Comparison of ENCODE assay signal across 10 mouse cellular contexts in the genomic region with DNA sequence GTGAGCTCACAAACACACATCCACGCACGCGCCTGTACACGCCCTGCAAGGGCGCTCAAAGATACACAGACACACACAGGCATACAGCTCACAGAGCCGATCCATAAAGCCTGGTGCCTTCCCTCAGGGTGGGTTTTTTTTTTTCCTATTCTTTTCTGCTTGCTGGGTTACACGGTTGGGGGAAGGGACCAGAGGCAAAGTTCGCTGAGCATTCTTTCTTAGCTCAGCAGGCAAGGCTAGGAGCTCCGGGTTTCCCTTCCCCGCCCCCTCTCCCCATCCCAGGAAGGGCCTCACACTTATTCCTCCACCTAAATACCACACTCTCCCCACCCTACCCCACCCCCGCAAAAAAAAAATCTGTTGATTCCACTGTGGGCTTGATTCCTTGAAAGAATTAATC.
DNase-seq lines count a peak whose midpoint lies in the region; ATAC-seq and TF ChIP-seq lines count a peak whose summit lies in the region.
"Had no signal": no experiment of that assay in that cellular context is flagged by ENCODE, and none has a peak within 500 bp of the region (broad histone marks: within the 10 kb centered on the region; RNA-seq: fewer than 3 reads in every experiment).

No protein-coding gene starts in this region.

- H3K4me2 ChIP-seq in forebrain, embryonic 14.5 days (ENCODE audit: low read length): peak overlapping the region; percentile 16; the same call in 1 of the 2 replicates
- H3K4me2 ChIP-seq in limb, embryonic 13.5 days (replicated peaks): peak overlapping the region; percentile 41
- H3K4me2 ChIP-seq in neural tube, embryonic 11.5 days (ENCODE audit: low read depth): no peak overlapping the region

- H3K4me1 ChIP-seq in cerebellum, adult 2 months (ENCODE audit: control insufficient read depth, insufficient read depth, low read length): no peaks in the 10 kb centered on the region
- H3K4me1 ChIP-seq in forebrain, embryonic 14.5 days (ENCODE audit: control insufficient read depth, insufficient read depth, low read length): no peaks in the 10 kb centered on the region
- no peaks in the 10 kb centered on the region for H3K4me1 ChIP-seq in limb, embryonic 13.5 days
- H3K4me1 ChIP-seq in neural tube, embryonic 11.5 days (ENCODE audit: control insufficient read depth, insufficient read depth, low read length): no peaks in the 10 kb centered on the region

- no peak overlapping the region for H3K9ac ChIP-seq in forebrain, embryonic 14.5 days (ENCODE audit: low read length)
- H3K9ac ChIP-seq in limb, embryonic 13.5 days: no peak overlapping the region
- no peak overlapping the region for H3K9ac ChIP-seq in neural tube, embryonic 11.5 days (ENCODE audit: low read length)

- no peak overlapping the region for H3K27ac ChIP-seq in cerebellum, adult 2 months (ENCODE audit: insufficient read depth, low read length)
- no peak overlapping the region for H3K27ac ChIP-seq in forebrain, embryonic 14.5 days (ENCODE audit: low read depth, low read length)
- no peak overlapping the region for H3K27ac ChIP-seq in limb, embryonic 13.5 days
- no peak overlapping the region for H3K27ac ChIP-seq in neural tube, embryonic 11.5 days (ENCODE audit: low read depth, low read length)

- H3K9me3 ChIP-seq in forebrain, embryonic 14.5 days (replicated peaks; ENCODE audit: control insufficient read depth, low read length): no peaks in the 10 kb centered on the region
- H3K9me3 ChIP-seq in limb, embryonic 13.5 days: no peaks in the 10 kb centered on the region
- H3K9me3 ChIP-seq in neural tube, embryonic 11.5 days (ENCODE audit: control insufficient read depth, low read length): no peaks in the 10 kb centered on the region

- ATAC-seq in forebrain, embryonic 14.5 days: no peak
- ATAC-seq in limb, embryonic 13.5 days (ENCODE audit: low FRiP score, low read depth): no peak
- no peak for ATAC-seq in neural tube, embryonic 11.5 days (ENCODE audit: insufficient read depth, low FRiP score, low TSS enrichment)
- ATAC-seq: intestine, postnatal 0 days had no signal

- WGBS in cerebellum, adult 2 months: 43% methylated on average over 11 of the region's 11 CpGs
- WGBS in forebrain, embryonic 14.5 days: 34% methylated on average over 11 of the region's 11 CpGs
- WGBS in limb, embryonic 13.5 days: 22% methylated on average over 11 of the region's 11 CpGs
- WGBS in neural tube, embryonic 11.5 days: 23% methylated on average over 11 of the region's 11 CpGs

- H3K27me3 ChIP-seq in cerebellum, adult 2 months (ENCODE audit: control insufficient read depth, insufficient read depth, low read length): peaks cover 3% of the 10 kb centered on the region; the same call in 1 of the 2 replicates
- H3K27me3 ChIP-seq in forebrain, embryonic 14.5 days (replicated peaks; ENCODE audit: control insufficient read depth, insufficient read depth, low read length): peaks cover 9% of the 10 kb centered on the region; the same call in 1 of the 2 replicates
- peaks cover 35% of the 10 kb centered on the region for H3K27me3 ChIP-seq in limb, embryonic 13.5 days
- peaks cover 6% of the 10 kb centered on the region for H3K27me3 ChIP-seq in neural tube, embryonic 11.5 days (ENCODE audit: control insufficient read depth, insufficient read depth, low read length)

- TF ChIP-seq CTCF in cerebellum, adult 2 months (IDR thresholded peaks at IDR 0.05; ENCODE audit: borderline replicate concordance, insufficient read depth, low read depth, low read length): no peak

- peak; percentile 2 to 4 for DNase-seq in cerebellum, postnatal 14 days
- DNase-seq in cerebellum, adult 2 months: no peak
- peak; percentile 13 for DNase-seq in forebrain, embryonic 14.5 days (ENCODE audit: low spot score)
- peak; percentile 29 for DNase-seq in neural tube, embryonic 11.5 days (ENCODE audit: low spot score)
- DNase-seq in gastrocnemius, adult 8-10 months (ENCODE audit: low spot score in 2 of 2): no peak
- DNase-seq in lung, postnatal 25 days (ENCODE audit: low spot score): no peak
- DNase-seq in T-cell, adult 2 months (ENCODE audit: low spot score): no peak
- DNase-seq: adrenal gland, postnatal 10 days had no signal

- no peak for TF ChIP-seq POLR2A in cerebellum, adult 2 months (IDR thresholded peaks at IDR 0.05; ENCODE audit: borderline replicate concordance, insufficient read depth, low read length)

- H3K4me3 ChIP-seq in cerebellum, adult 2 months (replicated peaks; ENCODE audit: insufficient read depth, low read depth, low read length): no peak overlapping the region
- no peak overlapping the region for H3K4me3 ChIP-seq in forebrain, embryonic 14.5 days (ENCODE audit: low read depth, low read length)
- H3K4me3 ChIP-seq in limb, embryonic 13.5 days: peak overlapping the region; percentile 7; the same call in 1 of the 2 replicates
- no peak overlapping the region for H3K4me3 ChIP-seq in neural tube, embryonic 11.5 days (ENCODE audit: low read depth, low read length)

- no peaks in the 10 kb centered on the region for H3K36me3 ChIP-seq in forebrain, embryonic 14.5 days (ENCODE audit: control insufficient read depth, insufficient read depth, low read length)
- H3K36me3 ChIP-seq in limb, embryonic 13.5 days: no peaks in the 10 kb centered on the region
- H3K36me3 ChIP-seq in neural tube, embryonic 11.5 days (ENCODE audit: control insufficient read depth, insufficient read depth, low read length): no peaks in the 10 kb centered on the region

Comparison
In these comparisons a context has a peak if more than half of its experiments do, and no peak if none do; other contexts are left out.
1. DNase-seq: peak in cerebellum, postnatal 14 days (2 of 2), forebrain, embryonic 14.5 days (single experiment) and neural tube, embryonic 11.5 days (single experiment); none in cerebellum, adult 2 months (0 of 2), gastrocnemius, adult 8-10 months (0 of 2), lung, postnatal 25 days (single experiment) and T-cell, adult 2 months (single experiment).